Mouse (Mus musculus) NIH3T3 (cell line): ENCODE measurements at regions not wholly inside any gene's neighbourhood (a gene's known extent, or its start where the extent isn't known, plus 50 kb on each side); places are given as distances from the start of the nearest gene placed in this dataset.

Experiments used
- DNase-seq: peaks from one replicate; pipeline ENCODE4 v3.0.0-alpha.2; 2012; ENCODE audit warnings: low read depth

DNA sequence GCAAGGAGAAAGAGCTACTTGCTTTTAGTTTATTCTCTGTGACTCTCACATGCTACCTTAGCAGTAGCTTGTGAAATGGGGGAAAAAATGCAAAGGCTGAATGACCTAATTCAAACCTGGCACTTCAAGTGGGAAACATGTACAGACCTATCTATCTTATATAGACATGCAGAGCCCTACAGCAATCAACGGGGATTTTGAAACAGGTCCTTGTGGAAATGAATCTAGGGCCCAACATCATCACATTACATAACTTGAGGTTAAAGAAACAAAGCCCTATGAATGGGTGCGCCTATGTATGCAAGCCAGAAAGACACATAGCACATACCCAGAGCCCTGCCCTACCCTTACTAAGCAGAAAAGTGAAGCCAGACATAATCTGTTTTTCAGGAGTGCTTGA, 371.8 kb upstream of the A1bg start:
- peak; percentile 27 for DNase-seq

DNA sequence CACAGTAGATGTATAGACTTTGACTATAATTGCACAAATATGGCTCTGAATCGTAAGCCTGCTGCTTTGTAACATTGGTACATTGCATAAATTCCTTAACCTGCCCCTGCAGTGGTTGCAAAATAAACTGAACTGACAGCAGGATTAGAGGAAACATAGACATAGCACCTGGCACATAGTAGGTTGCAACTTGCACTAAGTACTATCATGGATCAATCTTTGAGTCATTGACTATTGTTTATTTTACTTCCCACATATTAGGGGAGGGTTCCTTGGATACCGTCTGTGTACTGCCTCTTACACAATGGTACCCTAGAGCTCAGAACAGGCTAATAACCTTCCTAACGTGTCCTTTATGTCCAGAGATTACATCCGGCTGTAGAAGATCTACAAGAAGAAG, 371.3 kb upstream of the A1bg start:
- no peak for DNase-seq

DNA sequence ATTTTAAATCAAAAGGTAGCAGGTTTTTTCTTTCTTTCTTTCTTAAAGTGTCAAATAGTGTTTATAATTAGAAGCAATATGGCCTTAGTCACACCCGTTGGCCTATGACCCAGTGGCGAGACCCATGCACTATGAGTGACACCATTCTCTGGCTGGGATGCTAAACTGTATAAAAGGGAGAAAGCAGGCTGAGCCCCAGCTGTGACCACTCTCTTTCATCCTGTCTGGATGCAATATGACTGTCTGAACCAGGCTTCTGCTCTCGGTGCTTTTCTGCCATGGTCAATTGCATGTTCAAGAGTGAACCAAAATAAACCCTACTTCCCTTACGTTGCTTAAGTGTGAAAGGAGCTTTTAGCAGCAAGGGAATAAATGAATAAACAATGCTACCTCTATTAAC, 346.0 kb upstream of the A1bg start:
- DNase-seq = no peak

DNA sequence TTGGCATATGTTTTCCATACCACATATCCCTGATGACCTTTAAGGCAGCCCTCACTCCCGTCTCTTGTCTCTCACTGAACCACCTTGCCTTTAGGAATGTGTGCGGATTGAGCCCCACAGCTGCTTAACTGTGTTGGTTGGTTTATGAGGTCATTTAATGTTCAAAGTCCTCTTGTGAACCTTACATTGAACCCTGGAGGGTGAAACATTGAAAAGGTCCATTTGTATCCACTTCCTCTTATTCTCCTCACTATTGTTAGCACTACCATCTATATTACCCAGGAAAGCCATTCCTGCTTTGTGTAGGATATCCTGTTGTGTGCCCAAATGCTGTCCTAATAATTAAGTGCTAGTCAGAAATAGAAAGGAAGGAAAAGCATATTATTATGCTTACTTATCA, 336.2 kb upstream of the A1bg start:
- no peak for DNase-seq

DNA sequence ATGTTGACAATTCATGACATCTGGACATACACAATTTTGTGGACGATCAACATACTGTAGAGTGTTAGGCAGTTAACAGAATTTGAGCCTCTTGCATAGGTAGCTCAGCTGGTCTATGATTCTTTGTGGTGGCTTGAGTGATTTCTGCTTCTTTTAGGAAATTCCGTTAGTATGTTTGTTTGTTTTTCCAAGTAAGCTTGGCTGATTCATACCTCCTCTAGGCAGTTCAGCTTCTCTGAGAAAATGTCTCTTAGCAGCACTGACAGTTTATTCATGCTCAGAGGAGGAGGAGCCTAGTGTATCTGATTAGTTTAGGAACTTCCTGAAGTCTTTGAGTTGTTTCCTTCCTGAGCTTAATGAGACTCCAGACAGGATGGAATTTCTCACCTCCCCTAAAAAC, 321.7 kb upstream of the A1bg start:
- peak; percentile 54 for DNase-seq

DNA sequence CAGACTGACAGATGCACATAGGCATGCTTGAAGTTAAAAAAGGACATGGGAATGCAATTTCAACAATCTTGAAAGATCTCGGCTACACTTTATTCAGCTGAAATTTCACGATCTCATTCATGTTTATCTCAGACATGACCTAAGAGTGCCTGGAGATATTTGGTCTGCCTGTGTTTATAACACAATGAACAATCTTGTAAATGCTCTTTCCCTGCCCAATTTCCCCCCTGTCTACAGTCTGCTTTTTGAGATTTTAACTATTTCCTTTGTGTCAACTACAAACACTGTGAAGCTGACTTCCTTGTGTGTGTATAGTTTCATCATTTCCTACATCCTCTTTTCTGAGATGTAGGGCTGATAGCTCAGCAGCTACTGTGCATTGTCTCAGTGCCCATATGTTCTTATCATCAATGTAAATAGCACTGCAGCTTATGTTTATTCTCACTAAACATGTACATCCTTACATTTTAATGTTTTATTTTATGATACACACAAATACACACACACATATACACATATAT, 319.4 kb upstream of the A1bg start:
- no peak for DNase-seq

DNA sequence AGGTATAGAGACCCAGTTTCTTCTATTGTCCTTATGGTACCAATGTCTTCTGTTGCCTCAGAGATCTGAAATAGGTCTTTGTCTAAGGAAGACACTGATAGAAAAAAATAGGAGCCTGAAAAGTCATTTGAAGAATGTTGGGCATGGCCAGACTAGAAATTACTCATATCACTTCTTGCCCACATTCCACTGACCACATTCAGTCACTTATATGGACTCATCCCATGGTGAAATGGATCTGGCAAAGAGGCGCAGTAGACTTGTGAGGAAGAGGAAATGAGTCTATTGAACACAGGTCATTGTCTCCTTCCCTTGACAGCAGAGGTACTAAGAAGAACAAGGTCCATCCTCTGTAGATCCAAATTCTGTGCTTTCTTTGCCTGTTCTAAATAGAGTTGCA, 318.9 kb upstream of the A1bg start:
- DNase-seq = peak; percentile 46

DNA sequence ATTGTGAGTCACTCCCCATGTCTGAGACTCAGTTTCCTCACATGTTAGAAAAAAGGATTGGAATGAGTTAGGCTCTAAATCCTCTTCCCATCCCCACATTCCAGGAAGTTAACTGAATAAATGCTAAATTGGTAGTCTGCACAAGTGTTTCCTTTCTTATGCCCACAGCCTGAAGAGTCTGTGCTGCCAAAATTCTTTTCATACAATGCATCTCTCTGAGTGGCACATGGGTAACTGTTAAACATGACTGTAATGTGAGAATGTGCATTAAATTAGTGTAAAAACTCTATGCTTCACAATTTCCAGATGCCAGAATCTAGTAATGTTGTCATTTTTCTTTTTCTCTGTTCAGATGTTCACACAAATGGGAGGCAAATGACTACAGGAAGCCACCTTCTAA, 317.5 kb upstream of the A1bg start:
- DNase-seq = peak; percentile 32

DNA sequence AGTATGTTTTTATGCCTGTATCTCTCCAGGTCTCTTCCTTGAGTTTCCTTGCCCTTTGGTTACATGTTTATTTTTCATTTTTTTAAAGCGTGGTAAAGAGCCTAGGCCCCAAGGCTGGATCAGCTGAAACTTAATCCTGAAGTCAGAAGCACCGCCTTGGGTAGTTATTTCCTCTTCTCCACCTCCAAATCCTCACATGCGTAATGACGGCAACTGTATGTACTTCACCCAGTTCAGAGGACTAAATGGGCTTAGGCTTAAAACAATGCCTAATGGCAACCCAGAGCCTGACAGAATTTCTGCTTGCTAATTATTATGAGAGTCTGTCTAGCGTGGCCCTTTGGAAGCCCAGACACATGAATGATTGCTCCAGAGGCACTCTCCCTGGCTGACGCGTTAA, 316.6 kb upstream of the A1bg start:
- no peak for DNase-seq

DNA sequence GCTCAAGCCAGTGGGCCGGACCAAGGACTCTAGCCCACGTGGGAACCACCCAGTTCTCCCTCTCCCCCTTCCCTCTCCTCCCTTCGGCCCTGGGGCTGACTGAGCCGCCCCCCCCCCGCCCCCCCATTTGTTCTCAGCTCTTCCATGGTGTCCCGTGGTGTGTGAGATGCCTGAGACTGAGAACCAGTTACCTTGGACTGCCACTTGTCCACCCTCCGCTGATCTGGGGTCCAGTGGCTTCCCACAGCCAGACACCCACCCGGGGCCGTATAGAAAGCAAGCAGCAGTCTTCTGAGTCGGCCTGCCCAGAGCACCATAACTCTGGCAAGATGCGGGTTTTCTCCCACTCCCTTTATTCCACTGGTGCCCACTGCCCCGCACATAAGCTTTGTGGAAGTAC, 316.2 kb upstream of the A1bg start:
- no peak for DNase-seq

DNA sequence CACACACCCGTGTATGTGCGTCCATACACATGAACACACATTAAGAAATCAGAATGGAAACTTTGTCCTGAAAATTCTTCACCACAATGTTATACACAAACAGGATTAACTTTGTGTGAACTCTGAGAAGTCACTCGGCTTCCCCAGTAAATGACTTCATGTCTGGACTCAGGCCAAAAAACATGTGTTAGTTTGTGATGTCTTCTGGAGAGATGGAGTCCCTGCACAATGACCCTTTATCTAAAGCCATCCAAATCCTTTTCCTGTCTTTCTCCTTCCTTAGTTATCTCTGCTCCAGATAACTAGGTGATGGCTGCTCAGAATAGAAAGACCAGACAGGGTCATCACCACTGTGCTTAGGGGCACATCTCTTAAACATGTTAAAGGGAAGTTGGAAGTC, 306.8 kb upstream of the A1bg start:
- peak; percentile 34 for DNase-seq

DNA sequence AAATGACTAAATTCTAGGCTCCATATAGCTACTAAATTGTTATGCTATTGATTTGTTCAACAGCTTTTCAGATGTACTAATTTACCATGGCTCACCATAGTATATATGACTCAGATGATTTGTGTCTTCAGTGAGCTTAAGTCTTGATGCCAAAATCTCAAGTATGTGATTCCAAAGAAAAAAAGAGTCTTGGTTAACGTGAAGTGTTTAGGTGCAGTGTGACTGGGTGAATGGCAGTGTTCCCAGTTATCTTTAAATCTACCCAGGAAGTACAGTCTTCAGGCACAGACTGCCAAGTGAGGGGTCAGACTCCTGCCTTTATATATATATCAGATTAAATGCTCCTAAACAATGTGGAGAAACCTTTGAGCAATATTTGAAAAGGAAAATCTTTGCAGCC, 300.1 kb upstream of the A1bg start:
- peak; percentile 58 for DNase-seq

DNA sequence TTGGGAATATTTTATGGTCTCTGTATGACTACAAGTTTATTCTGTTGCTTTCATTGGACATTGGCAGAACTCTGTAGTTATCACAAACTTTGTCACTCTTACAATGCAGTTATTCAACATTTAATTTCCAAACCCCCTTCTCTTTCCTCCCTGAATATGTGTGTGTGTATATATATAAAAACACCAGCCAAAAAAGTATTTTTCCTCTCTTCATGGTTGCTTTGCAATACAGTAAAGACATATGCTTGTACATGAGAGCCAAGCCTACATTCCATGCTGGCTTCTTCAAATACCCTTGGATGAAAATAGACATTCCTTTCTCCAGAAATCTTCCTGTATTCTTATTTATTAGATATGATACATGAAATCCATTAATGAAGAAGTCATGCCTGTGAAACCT, 287.3 kb upstream of the A1bg start:
- DNase-seq = peak; percentile 5

DNA sequence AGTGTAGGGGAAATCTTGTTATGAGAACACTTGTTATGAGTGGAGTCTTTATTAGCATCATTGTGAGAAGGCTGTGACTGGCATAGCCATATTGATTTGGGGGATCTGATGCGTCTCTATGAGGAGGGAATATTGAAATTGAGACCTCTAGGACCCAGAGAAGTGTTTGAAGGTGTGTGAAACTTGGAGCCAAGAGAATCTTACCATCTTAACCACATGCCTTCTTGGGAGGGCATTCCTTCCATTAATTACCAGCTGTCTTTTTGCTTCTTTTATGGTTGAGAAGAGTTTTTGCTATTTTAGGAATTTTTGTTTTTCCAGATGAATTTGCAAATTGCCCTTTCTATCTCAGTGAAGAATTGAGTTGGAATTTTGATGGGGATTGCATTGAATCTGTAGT, 267.2 kb upstream of the A1bg start:
- DNase-seq = no peak

DNA sequence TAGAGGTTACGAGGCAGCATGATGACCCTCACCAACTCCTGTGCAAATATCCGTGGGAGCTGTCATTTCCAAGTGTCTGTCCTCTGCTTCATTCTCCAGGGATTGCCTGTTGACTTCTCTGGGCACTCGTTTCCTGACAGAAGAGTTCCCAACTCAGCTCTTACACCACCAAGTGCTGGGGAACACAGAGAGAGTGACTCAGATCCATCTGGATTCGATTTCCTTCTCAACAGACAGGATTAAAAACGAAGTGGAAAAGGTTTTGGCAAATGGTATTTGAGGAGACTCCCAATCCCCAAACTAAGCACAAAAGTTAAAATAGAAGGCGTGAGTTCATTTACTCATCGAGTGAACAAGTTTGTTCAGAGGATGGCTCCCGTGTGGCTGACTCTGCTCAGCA, 266.7 kb upstream of the A1bg start:
- DNase-seq = peak; percentile 88

DNA sequence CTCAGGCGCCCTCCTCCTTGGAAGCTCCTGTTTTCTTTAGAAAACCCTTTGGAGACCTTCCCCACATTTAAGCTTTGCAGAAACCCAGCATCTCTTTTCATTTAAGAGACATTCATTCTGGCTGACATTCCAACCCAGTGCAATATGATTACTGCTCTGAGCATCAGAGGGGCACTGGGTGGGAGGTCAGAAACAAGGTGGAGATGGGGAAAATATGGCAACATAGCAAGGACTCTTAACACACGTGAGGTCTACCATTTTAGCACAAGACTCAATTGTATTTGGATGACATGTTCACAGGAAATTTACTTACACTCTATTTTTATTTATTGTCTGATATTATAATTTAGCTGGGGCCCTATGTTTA, 261.8 kb upstream of the A1bg start:
- no peak for DNase-seq

DNA sequence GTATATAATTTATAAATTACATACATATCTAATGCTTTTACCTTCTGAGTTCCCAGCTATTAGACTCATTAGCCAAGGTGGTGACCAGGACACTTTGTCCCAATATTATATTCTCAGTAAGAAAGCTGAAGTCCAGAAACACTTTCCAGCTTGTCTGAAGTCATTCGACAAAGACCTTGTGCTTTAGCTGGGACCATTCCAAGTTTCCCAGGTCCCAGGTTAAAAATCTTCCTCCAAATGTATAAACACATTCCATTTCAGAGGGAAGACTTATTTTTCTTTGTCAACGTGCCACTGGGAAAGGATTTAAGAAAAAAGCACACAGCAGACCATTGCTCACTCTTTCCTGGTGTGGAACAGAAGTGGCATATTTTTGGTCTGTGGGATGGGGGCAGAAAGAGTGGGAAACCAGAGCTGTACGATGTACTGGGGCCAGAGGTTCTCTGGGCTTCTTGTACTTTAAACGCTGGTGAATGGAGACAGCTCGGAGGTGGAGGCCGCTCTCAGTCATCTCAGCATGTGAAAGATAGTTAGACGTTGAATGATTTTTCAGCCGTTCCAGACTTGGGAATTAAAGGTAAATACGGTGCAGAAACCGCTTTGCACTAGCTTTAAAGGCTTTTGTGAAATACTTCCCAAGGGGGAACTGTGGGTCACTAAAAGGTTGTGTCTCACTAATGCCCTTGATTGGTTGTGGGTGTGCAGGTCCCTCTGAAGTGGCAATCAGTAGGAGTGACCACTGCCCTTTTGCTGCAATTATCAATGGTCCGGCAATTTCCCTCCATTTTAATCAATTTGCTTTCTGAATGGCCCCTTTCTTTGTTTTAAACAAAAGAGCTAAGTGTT, 261.2 kb upstream of the A1bg start:
- peak; percentile 22 for DNase-seq

DNA sequence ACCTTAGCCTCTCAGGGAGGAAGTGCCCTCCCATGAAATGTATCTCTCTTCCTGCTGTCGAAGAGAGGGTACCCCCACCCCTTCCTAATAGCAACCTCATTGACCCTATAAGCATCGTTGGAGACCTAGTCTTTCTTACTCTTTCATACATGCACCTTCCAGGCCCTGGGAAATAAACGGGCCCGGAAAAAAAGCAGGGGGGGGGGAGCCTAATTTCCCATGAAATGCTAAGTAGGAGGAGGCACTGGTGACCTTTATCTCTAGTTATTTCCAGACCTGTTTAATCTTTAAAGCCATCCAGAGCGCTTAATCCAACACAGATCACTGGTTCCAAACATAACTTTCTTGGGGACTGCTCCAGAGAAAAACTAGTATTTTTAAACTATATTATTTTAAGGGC, 260.5 kb upstream of the A1bg start:
- DNase-seq = no peak

DNA sequence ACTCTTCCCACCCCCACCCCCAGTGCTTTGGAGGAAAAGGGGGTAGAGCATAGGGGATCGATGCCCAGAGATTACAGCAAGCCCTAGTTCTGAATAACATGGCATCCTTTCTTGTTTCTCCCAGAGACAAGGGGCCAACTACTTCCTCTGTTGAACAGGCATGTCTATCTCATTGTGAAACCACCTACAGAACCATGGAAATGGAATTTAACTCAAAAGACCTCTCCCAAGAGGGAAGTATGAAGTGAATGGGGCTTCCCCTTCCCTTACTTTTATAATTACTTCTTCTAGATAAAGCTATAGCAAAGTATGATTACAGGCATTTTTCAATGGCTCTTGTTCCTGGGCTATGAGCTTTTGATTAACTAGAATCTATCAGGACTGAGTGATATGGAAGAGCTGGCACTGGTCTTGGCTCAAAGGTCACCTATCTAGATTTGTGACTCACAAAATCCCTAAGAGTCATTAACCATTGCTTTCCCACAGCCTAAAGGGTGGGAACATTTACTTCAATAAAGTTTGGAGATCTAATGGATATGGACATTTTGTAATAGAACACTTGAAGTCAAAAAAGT, 246.1 kb upstream of the A1bg start:
- no peak for DNase-seq

DNA sequence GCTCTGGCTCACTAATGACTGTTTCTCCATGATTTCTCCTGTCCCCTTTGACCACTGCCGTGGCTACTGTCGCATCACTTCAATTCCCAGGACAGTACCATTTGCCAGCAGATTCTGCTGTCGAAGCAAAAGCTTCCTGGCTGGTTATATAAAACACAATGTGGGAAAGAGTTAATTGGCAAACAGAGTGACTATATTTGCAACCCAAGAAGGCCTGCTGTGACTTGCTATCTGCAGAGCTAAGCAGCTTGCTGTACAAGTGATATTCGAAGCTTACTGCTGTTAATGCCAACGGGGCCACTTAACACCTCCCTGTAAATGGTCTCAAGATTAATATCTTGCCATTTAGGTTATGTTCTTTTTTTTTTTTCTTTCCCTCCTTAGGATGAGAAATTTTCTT, 242.2 kb upstream of the A1bg start:
- DNase-seq = peak; percentile 15

DNA sequence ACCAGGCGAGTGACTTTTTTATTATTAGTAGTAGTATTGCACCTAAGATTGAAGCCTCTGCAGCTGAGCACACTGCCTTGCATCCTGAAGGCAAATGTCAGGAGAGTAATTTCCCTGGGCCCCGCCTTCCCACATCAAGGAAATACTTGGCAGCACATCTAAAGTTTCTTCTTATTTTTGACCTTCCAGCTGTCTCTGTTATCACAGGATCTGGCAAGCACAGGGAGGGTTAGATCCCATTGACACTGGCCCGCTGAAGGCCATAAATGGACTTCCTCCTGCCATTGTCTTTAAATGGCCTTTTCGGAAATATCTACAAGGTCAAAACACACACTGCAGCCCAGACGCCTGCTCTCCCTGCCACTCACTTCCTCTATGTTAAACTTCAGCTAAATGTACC, 238.6 kb upstream of the A1bg start:
- DNase-seq = no peak

DNA sequence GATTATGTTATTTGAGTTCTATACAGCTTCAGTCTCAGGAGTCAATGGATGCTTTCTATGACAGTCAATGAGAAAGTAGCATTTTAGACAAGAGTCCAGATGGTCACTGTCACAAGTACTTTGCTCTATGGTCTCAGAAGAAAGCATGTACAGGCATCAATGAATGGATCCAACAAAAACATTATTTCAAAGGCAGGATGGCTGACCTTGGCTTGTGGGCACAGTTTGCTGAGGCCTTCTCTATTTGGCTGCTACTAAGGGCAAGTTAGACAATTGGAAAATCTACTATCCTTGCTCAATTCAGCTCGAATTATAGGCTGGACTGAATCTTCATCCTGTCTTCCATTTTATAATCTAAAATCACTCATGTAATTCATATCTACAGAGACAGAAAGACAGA, 237.9 kb upstream of the A1bg start:
- DNase-seq = no peak

DNA sequence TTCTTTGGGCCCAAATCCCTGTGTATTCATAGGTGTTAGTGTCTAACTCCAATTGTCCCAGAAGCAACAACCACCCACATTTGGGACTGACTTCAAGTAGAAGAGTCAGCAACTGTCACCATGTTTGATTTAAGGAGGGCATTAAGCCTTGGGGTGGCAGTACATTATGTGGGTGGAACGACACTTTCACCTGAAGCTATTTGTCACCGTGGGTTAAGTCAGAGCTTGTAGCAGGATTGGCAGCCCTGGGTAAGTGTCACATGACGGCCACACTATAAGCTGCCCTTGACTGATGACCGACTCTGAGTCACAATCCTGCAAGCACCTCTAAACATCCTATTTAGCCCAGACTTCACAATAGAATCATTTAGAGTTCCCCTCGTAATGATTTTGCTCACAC, 236.7 kb upstream of the A1bg start:
- no peak for DNase-seq

DNA sequence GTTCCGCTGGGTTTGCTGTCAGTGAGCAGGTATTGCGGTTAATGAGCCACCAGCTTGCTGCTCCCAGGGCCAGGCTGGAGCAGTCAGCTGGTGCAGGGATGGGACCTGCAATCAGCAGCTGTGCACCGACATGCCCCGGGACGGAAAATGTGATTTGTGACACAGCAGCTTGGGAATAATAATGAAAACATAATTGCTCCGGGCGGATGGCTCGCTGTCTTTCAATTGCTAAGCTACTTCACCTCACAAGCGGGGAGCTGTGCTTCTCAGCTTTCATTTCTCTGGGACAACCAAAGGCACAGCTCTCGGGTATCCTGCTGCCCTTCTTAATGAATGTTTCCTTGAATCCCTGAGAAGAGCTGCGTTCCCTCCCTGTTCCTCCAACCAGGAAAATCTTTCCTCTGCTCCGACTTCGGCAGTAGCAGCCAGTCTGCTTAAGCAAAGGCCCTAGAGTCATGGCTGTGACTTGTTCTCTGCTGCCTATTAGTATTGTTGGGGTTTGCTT, 235.3 kb upstream of the A1bg start:
- DNase-seq = peak; percentile 54
